Mouse (Mus musculus) liver, embryonic 14.5 days (tissue): Measurements from ENCODE around the gene F2.

ENCODE experiments used
- CTCF ChIP-seq: IDR thresholded peaks from 2 replicates; pipeline ENCODE4 v1.5.1; 2016; ENCODE audit warnings: antibody characterized with exemption, low read depth, control low read depth
- EP300 ChIP-seq: IDR thresholded peaks from 2 replicates; pipeline ENCODE4 v1.6.1; 2016; ENCODE audit warnings: antibody characterized with exemption, low read depth

DNA sequence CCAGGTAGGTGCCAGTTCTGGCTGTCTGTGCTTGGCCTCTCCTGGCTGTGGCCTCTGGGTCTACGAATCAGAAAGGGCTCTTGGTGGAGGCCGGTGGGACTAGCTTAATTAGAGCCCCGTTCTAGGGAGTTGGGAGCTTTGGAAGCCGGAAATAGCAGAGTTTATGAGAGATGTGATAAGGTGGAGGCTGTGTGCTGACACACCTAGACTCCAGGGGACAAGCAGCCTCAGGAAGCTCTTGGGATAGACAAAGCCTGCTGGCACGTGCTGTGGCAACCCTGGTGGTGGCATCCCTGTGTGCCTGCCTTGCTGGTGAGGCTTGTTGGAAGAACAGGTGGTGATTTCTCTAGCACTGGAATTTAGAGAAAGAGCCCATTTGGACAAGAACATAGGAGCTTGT lies 19.2 kb upstream of the F2 start:
- no peak for TF ChIP-seq CTCF
- TF ChIP-seq EP300: no peak
